In the genomic region with DNA sequence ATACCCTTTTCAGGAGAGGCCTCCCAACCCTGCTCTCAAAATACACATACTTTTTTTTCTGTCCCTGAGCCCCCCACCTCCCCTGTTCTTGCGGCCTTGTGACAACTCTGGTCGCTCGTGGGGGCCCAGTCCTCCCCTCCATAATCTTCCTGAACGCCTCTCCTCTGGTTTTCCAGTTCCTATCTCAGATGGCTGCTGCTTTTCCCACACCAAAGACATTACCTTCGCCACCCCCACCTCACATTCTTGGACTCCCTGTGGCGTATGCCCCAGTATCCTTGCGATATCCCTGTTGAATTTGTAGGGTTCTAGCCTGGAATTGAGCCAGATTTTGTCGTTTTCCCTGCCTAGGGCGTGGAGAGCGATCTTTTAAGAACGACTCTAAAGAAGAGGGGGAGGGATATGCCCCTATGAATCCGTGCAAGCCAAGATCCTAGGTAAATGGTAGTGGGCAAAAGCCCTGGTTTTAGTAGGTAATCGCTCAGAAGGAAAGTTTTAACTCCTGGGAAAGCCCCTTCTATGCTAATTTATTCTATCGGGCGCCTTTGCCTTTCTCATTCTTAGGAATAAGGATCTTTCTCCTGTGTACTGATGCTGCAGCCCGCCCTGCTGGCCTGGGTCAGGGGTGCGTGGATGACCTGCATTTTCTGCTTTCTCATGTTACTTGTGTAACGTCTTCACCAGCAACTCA, we compare ENCODE assay signal across 8 mouse cellular contexts. TPM values are rescaled to one million over a fixed set of nuclear protein-coding genes. Genes with fewer than 3 reads are reported as not detected.
DNase-seq lines count a peak whose midpoint lies in the region; ATAC-seq and TF ChIP-seq lines count a peak whose summit lies in the region.

No protein-coding gene starts in this region.

- no peak for ATAC-seq in intestine, embryonic 14.5 days (replicated peaks; ENCODE audit: low FRiP score, low TSS enrichment, low read depth)
- ATAC-seq in limb, embryonic 13.5 days (ENCODE audit: low FRiP score, low read depth): no peak
- no peak for ATAC-seq in midbrain, embryonic 16.5 days
- no peak for ATAC-seq in stomach, postnatal 0 days (ENCODE audit: low FRiP score, low TSS enrichment)

- peak overlapping the region; percentile 98 for H3K4me2 ChIP-seq in intestine, embryonic 14.5 days (ENCODE audit: low read length)
- H3K4me2 ChIP-seq in limb, embryonic 13.5 days (replicated peaks): peak overlapping the region; percentile 96
- peak overlapping the region; percentile 96 for H3K4me2 ChIP-seq in midbrain, embryonic 16.5 days (ENCODE audit: low read length)
- peak overlapping the region; percentile 81 for H3K4me2 ChIP-seq in stomach, postnatal 0 days (replicated peaks; ENCODE audit: low read depth)

- no peak for TF ChIP-seq EP300 in stomach, postnatal 0 days (optimal IDR thresholded peaks at IDR 0.05)

- peak; percentile 11; the same call in 1 of the 2 replicates for TF ChIP-seq CTCF in stomach, postnatal 0 days (IDR thresholded peaks at IDR 0.05; ENCODE audit: low read depth)

- H3K36me3 ChIP-seq in intestine, embryonic 14.5 days (ENCODE audit: control insufficient read depth, insufficient read depth, low read length): peaks cover under 1% of the 10 kb centered on the region; the same call in 1 of the 2 replicates
- no peaks in the 10 kb centered on the region for H3K36me3 ChIP-seq in limb, embryonic 13.5 days
- H3K36me3 ChIP-seq in midbrain, embryonic 16.5 days (ENCODE audit: control insufficient read depth, insufficient read depth, low read length): no peaks in the 10 kb centered on the region
- no peaks in the 10 kb centered on the region for H3K36me3 ChIP-seq in stomach, postnatal 0 days (ENCODE audit: control insufficient read depth, insufficient read depth, low read length)

- peaks cover 35% of the 10 kb centered on the region for H3K4me1 ChIP-seq in intestine, embryonic 14.5 days (replicated peaks; ENCODE audit: control insufficient read depth, insufficient read depth, low read length)
- H3K4me1 ChIP-seq in limb, embryonic 13.5 days: peaks cover 43% of the 10 kb centered on the region
- peaks cover 43% of the 10 kb centered on the region for H3K4me1 ChIP-seq in midbrain, embryonic 16.5 days (ENCODE audit: control insufficient read depth, insufficient read depth, low read length)
- H3K4me1 ChIP-seq in stomach, postnatal 0 days (replicated peaks; ENCODE audit: control insufficient read depth, insufficient read depth): no peaks in the 10 kb centered on the region

- DNase-seq in left cerebral cortex, adult 18-20 months (ENCODE audit: low spot score in 2 of 2): peak; percentile 16 to 28
- no peak for DNase-seq in left cerebral cortex, adult 11 months (ENCODE audit: low spot score)
- peak; percentile 80 for DNase-seq in cerebellum, adult 9-11 months
- DNase-seq in frontal cortex, postnatal 36 days (ENCODE audit: low spot score in 2 of 2): peak; percentile 31 to 38
- peak; percentile 83 for DNase-seq in intestine, embryonic 14.5 days (ENCODE audit: low spot score)
- DNase-seq in stomach, postnatal 0 days (ENCODE audit: low spot score): peak; percentile 47

- peak overlapping the region; percentile 80 for H3K4me3 ChIP-seq in intestine, embryonic 14.5 days (ENCODE audit: low read depth, low read length)
- peak overlapping the region; percentile 86 for H3K4me3 ChIP-seq in limb, embryonic 13.5 days
- peak overlapping the region; percentile 59 for H3K4me3 ChIP-seq in midbrain, embryonic 16.5 days (ENCODE audit: low read depth, low read length)
- H3K4me3 ChIP-seq in stomach, postnatal 0 days (ENCODE audit: low read depth, low read length): peak overlapping the region; percentile 78

- peak overlapping the region; percentile 100 for H3K27ac ChIP-seq in intestine, embryonic 14.5 days (ENCODE audit: low read depth)
- peak overlapping the region; percentile 100 for H3K27ac ChIP-seq in limb, embryonic 13.5 days
- peak overlapping the region; percentile 100 for H3K27ac ChIP-seq in midbrain, embryonic 16.5 days (ENCODE audit: low read length)
- H3K27ac ChIP-seq in stomach, postnatal 0 days (replicated peaks): peak overlapping the region; percentile 99

- no peaks in the 10 kb centered on the region for H3K9me3 ChIP-seq in intestine, embryonic 14.5 days (ENCODE audit: control insufficient read depth, low read length)
- H3K9me3 ChIP-seq in limb, embryonic 13.5 days: no peaks in the 10 kb centered on the region
- no peaks in the 10 kb centered on the region for H3K9me3 ChIP-seq in midbrain, embryonic 16.5 days (replicated peaks; ENCODE audit: control insufficient read depth, low read length, poor library complexity, severe bottlenecking)
- H3K9me3 ChIP-seq in stomach, postnatal 0 days (ENCODE audit: control insufficient read depth, low read length): no peaks in the 10 kb centered on the region

- no peaks in the 10 kb centered on the region for H3K27me3 ChIP-seq in intestine, embryonic 14.5 days (replicated peaks; ENCODE audit: control insufficient read depth, insufficient read depth, low read length)
- H3K27me3 ChIP-seq in limb, embryonic 13.5 days: no peaks in the 10 kb centered on the region
- no peaks in the 10 kb centered on the region for H3K27me3 ChIP-seq in midbrain, embryonic 16.5 days (ENCODE audit: control insufficient read depth, insufficient read depth, low read depth, low read length)
- no peaks in the 10 kb centered on the region for H3K27me3 ChIP-seq in stomach, postnatal 0 days (ENCODE audit: control insufficient read depth, insufficient read depth, low read length)

- peak overlapping the region; percentile 98 for H3K9ac ChIP-seq in intestine, embryonic 14.5 days (ENCODE audit: low read length)
- peak overlapping the region; percentile 100 for H3K9ac ChIP-seq in limb, embryonic 13.5 days
- peak overlapping the region; percentile 83 for H3K9ac ChIP-seq in midbrain, embryonic 16.5 days (ENCODE audit: low read depth, low read length)
- H3K9ac ChIP-seq in stomach, postnatal 0 days (ENCODE audit: low read length): peak overlapping the region; percentile 90

- under 1% methylated on average over 18 of the region's 18 CpGs for WGBS in intestine, embryonic 14.5 days
- WGBS in limb, embryonic 13.5 days: under 1% methylated on average over 18 of the region's 18 CpGs
- under 1% methylated on average over 18 of the region's 18 CpGs for WGBS in midbrain, embryonic 16.5 days
- WGBS in stomach, postnatal 0 days: 1% methylated on average over 18 of the region's 18 CpGs

RNA-seq across cellular contexts. Expression of a gene that starts 1.0 kb away (rescaled TPM):
- total RNA-seq in left cerebral cortex, adult 18-20 months (2021): 100 to 1,000 TPM in 1 of 2 experiments, 10 to 100 TPM in 1; 97.1 to 102 TPM
- polyA plus RNA-seq in intestine, embryonic 14.5 days (2014; fragmentation: Nextera tagmentation; extraction: Ambion mirVana): 90.0 and 91.5 TPM in 2 replicates
- polyA plus RNA-seq in limb, embryonic 13.5 days (2015; fragmentation: Nextera tagmentation; extraction: Ambion mirVana): 96.5 and 99.4 TPM in 2 replicates
- 45.4 and 46.5 TPM in 2 replicates for polyA plus RNA-seq in midbrain, embryonic 16.5 days (2015; fragmentation: Nextera tagmentation; extraction: Ambion mirVana)
- 34.6 and 35.9 TPM in 2 replicates for polyA plus RNA-seq in stomach, postnatal 0 days (2015; fragmentation: Nextera tagmentation; extraction: Ambion mirVana)

RNA-seq across cellular contexts. Expression of a gene that starts 32.2 kb away (rescaled TPM):
- total RNA-seq in left cerebral cortex, adult 18-20 months (2021): 10 to 100 TPM; 22.9 to 30.1 TPM
- 48.2 and 48.9 TPM in 2 replicates for polyA plus RNA-seq in intestine, embryonic 14.5 days (2014; fragmentation: Nextera tagmentation; extraction: Ambion mirVana)
- 42.3 and 44.1 TPM in 2 replicates for polyA plus RNA-seq in limb, embryonic 13.5 days (2015; fragmentation: Nextera tagmentation; extraction: Ambion mirVana)
- 51.4 and 55.6 TPM in 2 replicates for polyA plus RNA-seq in midbrain, embryonic 16.5 days (2015; fragmentation: Nextera tagmentation; extraction: Ambion mirVana)
- polyA plus RNA-seq in stomach, postnatal 0 days (2015; fragmentation: Nextera tagmentation; extraction: Ambion mirVana): 33.6 and 34.0 TPM in 2 replicates
